Mouse (Mus musculus) lung, adult 18-20 months (tissue): ENCODE results near the gene 1810065E05Rik.

Source experiments
- DNase-seq, 2 experiments: peaks; one replicate each; pipeline ENCODE4 v3.0.0; 2022; ENCODE audit warnings: mixed read lengths in 2 of 2

The 1810065E05Rik gene

GRCm38 (mm10) chr11:58420815-58421214 is at the start of gene 1810065E05Rik:
Gene 1810065E05Rik, plus strand, starts transcription at chr11:58421111.
- no peak for DNase-seq

- DNase-seq = no peak
Observed at GRCm38 (mm10) chr11:58377273-58377672, 43.6 kb upstream of the 1810065E05Rik start.

GRCm38 (mm10) chr11:58377686-58378085 is 43.2 kb upstream of the 1810065E05Rik start:
- DNase-seq = no peak

GRCm38 (mm10) chr11:58378763-58379278 is 42.1 kb upstream of the 1810065E05Rik start, which contains the start of gene Lypd8:
Gene Lypd8, plus strand, starts transcription at chr11:58379043.
- no peak for DNase-seq

GRCm38 (mm10) chr11:58379516-58379915 is 41.4 kb upstream of the 1810065E05Rik start:
- DNase-seq = no peak

- no peak for DNase-seq
Observed at GRCm38 (mm10) chr11:58382471-58382870, 38.4 kb upstream of the 1810065E05Rik start.

GRCm38 (mm10) chr11:58399985-58400645 is 20.8 kb upstream of the 1810065E05Rik start:
- no peak for DNase-seq

GRCm38 (mm10) chr11:58400655-58401054 is 20.3 kb upstream of the 1810065E05Rik start:
- no peak for DNase-seq

- no peak for DNase-seq
Observed at GRCm38 (mm10) chr11:58408066-58408465, 12.8 kb upstream of the 1810065E05Rik start.

GRCm38 (mm10) chr11:58418336-58418735 is 2.6 kb upstream of the 1810065E05Rik start:
- DNase-seq = no peak

GRCm38 (mm10) chr11:58432259-58432658 is 11.3 kb downstream of the 1810065E05Rik start, which contains the start of gene Gm12253:
Gene Gm12253, plus strand, starts transcription at chr11:58432559.
- no peak for DNase-seq

- DNase-seq = no peak
Observed at GRCm38 (mm10) chr11:58437866-58438265, 17.0 kb downstream of the 1810065E05Rik start.

- no peak for DNase-seq
Observed at GRCm38 (mm10) chr11:58452759-58453158, 31.8 kb downstream of the 1810065E05Rik start, which contains the start of gene Lypd9. Gene Lypd9, minus strand, starts transcription at chr11:58452923.

- no peak for DNase-seq
Observed at GRCm38 (mm10) chr11:58453592-58453991, 32.7 kb downstream of the 1810065E05Rik start.

GRCm38 (mm10) chr11:58462170-58462569 is 41.3 kb downstream of the 1810065E05Rik start, which contains the start of gene Olfr30:
Gene Olfr30, minus strand, starts transcription at chr11:58462270.
- DNase-seq = no peak
